Mouse (Mus musculus) lung, postnatal 4 days (tissue): ENCODE measurements around the gene Ppp4r4.

Experiments
- DNase-seq, 2 experiments: peaks; one replicate each; pipeline ENCODE4 v3.0.0; 2021

Gene Ppp4r4

GRCm38 (mm10) chr12:103532020-103532648 lies at the start of gene Ppp4r4:
Gene Ppp4r4, plus strand, starts transcription at chr12:103532283.
- peak; percentile 95 to 97 for DNase-seq

- no peak for DNase-seq
These were observed 49.3 kb upstream of the Ppp4r4 start for GRCm38 (mm10) chr12:103482781-103483180.

- DNase-seq: peak in 1 of 2 experiments; percentile 19
These were observed 47.7 kb upstream of the Ppp4r4 start for GRCm38 (mm10) chr12:103484200-103484972.

DNA sequence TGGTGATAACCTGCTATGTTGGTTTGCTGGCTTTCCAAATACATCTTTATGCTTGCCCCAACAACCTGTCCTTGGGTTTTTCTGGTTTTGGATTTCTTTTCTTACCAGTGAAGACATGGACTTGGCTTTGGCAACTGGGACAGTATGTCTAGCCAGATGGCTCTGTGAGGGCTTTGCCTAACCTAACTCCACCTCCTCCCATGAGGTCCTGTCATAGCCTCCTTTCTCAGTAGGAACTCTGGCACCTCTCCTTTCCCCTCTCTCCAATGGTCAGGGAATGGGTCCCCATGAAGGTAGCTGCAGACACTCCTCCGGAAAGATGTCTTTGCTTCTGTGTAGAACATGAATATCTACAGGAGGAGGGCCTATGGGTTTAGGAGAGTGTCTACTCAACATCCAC lies 45.4 kb upstream of the Ppp4r4 start:
- peak in 1 of 2 experiments; percentile 11 for DNase-seq

DNA sequence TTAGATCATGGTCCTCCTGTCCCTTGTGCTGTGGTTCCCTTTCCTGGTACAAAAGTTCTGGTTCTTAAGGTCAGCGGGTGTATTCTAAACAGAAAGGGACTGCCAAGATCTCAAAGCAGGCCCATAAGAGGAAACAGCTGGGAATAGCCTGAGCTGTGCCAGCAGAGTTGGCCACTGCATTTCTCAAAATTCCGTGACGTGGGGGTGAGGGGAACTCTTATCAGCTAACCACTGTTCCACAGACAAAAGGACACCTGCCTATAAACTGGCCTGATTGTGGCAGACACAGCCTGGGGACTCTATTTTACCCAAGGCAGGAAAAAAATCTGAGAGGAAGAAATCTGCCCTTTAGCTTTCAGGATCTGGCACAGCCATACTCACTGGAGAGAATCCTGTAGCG lies 44.8 kb upstream of the Ppp4r4 start:
- peak; percentile 23 to 51 for DNase-seq

GRCm38 (mm10) chr12:103487750-103488149 lies 44.3 kb upstream of the Ppp4r4 start:
- DNase-seq: no peak

- no peak for DNase-seq
These were observed 40.9 kb upstream of the Ppp4r4 start for GRCm38 (mm10) chr12:103491091-103491730.

- peak; percentile 29 to 81 for DNase-seq
These were observed 39.3 kb upstream of the Ppp4r4 start for GRCm38 (mm10) chr12:103492767-103493166.

GRCm38 (mm10) chr12:103494486-103494885 lies 37.6 kb upstream of the Ppp4r4 start:
- DNase-seq: peak; percentile 49 to 65

DNA sequence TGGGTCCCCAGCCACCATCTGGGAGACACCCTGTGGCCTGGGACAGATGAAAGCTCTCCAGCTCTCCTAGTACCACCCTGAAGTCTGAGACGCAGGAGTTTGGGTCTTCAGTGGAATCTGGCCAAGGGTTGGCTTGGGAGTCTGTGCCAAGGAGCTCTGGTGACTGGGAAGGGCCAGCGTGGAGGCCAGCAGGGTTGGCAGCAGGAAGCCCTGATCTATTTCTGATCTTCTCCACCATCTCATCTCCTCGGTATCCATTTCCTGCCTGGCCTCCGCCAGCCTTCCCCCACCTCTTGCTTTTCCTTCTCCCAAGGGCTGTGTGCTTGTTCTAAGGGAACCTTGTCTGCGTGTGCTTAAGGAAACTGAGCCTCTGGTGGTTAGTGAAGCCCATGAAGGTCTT lies 33.3 kb upstream of the Ppp4r4 start:
- peak in 1 of 2 experiments; percentile 26 for DNase-seq

GRCm38 (mm10) chr12:103499261-103499660 lies 32.8 kb upstream of the Ppp4r4 start:
- peak in 1 of 2 experiments; percentile 15 for DNase-seq

- DNase-seq: no peak
These were observed 28.8 kb upstream of the Ppp4r4 start for GRCm38 (mm10) chr12:103503300-103503699.

DNA sequence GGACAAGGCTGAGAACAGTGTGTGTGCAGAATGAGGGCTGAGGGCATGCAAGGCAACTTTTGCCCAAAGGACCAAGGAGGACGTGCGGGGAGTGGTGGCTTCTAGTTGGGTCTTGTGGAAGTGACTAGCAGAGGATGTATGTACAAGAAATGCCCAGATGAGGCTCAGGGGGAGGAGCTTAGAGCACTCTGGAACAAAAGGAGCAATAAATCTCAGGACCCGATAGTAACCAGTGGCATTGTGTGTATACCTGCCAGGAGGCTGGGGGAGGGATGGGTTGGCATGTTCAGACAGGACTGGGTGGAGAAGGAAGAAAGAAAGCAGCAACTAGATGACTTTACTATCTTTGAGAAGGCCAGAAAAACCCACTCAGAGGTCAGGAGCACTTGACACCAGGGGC lies 27.7 kb upstream of the Ppp4r4 start:
- DNase-seq: no peak

DNA sequence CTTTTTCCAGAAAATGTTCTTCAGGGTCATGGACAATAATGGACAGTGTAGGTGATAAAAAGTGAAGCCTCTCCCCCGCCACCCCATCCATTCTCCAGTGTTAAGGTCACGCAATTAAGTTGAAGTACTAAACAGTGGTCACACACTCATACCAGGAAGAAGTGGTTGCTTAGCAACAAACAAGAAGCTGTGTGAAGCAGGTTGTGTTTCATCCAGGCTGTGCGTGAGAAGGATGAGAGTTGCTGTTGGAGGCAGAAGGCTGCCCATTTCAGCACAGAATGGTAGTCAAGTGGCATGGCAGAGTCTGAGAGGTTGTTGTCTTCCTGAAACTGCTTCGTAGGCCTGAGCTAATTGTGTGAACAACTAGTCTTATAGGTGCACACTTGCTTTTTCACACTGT lies 23.7 kb upstream of the Ppp4r4 start:
- no peak for DNase-seq

GRCm38 (mm10) chr12:103509893-103510292 lies 22.2 kb upstream of the Ppp4r4 start:
- no peak for DNase-seq

- no peak for DNase-seq
These were observed 20.5 kb upstream of the Ppp4r4 start for GRCm38 (mm10) chr12:103511586-103511985.

DNA sequence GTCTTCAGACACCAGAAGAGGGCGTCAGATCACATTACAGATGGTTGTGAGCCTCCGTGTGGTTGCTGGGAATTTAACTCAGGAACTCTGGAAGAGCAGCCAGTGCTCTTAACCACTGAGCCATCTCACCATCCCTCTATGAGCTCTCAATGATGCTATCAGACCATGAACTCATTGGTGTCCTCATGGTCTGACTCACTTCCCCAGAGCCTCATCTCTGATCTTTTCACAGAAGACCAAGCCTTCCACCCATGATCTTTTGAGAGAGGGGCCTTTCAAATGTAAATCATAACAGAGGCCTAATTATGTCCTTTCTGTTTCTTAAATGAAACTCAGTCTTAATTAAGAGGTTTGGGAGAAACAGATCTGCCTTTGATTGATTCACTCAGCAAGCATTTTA lies 19.0 kb upstream of the Ppp4r4 start:
- no peak for DNase-seq

DNA sequence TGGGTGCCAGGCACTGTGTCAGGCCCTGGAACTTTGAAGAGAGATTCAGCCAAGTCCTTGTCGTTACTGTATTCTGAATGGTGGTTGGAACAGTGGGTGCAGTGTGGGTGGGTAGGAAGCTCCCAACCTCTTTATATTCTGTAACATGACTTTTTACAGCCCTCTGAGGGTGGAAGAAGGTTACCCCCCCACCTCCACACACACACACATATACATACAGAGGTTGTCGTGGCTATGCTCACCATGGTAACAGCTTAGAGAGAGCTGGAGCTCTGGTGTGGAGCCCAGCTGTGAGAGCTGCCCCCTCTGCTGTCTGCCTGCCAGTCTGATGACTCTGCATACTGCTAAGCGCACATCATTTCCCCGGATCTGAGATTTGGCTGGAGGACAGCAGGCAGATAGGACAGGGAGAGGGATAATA lies 18.6 kb upstream of the Ppp4r4 start:
- peak in 1 of 2 experiments; percentile 45 for DNase-seq

GRCm38 (mm10) chr12:103514354-103514753 lies 17.7 kb upstream of the Ppp4r4 start:
- no peak for DNase-seq

GRCm38 (mm10) chr12:103515638-103516037 lies 16.4 kb upstream of the Ppp4r4 start:
- no peak for DNase-seq

DNA sequence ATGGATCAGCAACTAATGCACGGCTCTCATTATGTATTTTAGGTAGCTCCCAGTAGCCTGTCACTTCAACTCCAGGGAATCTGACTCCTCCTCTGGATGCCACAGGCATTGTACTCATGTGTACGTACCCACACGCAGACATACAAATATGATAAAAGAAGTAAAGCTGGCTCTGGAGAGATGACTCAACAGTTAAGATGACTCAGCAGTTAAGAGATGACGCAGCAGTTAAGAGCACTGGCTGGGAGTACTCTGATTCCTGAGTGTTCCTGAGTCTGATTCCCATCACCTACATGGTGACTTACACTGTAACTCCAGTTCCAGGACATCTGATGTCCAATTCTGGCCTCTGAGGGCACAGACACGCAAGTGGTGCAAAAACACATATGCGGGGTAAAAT lies 13.4 kb upstream of the Ppp4r4 start:
- DNase-seq: no peak

DNA sequence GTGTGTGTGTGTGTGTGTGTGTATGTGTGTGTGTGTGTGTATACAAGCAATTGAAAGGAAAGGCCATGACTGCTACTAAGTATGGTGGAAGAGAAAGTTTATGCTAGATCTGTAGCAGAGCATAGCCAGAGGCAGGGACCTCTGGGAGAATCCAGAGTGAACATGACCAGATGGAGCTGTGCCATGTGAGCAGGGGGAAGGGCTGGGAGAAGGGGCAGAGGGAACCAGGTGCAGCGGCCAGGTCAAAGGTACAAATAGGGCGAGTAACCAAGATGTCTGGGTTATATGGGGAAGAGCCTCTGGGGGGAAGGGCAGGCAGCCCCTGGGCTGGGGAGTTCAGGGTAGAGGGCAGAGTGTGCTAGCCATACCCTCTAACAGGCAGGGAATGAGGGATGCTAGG lies 1.5 kb upstream of the Ppp4r4 start:
- no peak for DNase-seq

DNA sequence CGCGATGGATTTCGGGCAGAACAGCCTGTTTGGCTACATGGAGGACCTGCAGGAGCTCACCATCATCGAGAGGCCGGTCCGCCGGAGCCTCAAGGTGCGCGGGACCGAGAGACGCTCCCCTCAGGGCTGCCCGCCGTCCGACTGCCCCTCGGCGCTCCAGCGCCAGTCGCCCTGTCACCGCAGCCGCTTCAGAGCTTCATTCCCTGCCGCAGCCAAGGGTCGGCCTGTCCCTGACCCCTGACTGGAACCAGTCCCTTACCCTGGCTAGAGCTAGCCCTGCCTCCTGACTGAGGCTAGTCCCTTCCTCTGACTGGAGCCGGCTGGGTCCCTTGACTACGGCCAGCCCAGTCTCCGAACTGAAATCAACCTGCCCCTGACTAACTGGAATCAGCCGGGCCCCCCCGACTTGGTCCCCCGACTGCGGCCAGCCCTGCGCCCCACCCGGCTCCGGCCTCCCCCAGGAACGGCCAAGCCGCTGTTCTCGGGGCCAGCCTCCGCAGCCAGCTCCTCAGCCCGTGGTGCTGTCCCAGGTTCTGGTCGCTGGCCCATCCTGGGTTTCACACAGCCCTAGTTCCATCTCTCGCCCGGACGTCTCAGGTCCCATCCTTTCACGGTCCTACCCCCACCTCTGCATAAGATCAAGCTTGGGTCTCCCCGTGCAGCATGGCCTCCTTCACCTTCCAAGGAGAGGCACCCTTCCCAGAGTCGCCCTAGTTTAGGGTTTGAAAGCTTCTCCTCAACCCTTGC lies 739 bp downstream of the Ppp4r4 start:
- DNase-seq: peak; percentile 19 to 45
